Mouse (Mus musculus) lung, postnatal 4 days (tissue): Measurements from ENCODE around the gene Bclaf1.

Experiments used
- DNase-seq, 2 experiments: peaks; one replicate each; pipeline ENCODE4 v3.0.0; 2021

The Bclaf1 gene

GRCm38 (mm10) chr10:20311918-20312735 lies at the start of gene Bclaf1:
Bclaf1 (plus strand) TSS chr10:20312469.
- DNase-seq, result peak; percentile 100

DNA sequence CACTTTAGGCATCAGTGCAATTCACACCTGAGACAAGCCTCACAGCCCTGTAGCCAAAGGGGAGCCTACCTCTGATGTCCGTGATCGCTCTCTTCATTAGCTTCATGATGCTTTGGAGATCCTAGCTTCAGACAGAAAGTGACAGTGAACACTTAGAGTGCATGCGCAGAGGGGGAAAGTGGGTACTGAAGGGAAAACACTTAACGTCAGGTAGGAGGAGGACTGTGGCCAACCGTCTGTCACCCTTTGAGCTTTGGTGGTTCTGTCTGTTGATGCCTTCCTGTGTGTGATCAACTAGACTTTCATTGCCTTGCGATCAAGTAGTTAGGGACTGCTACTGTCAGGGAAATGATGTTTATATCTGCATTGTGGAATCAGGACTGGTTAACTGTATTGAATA lies 49.4 kb upstream of the Bclaf1 start:
- peak in 1 of 2 experiments; percentile 8 for DNase-seq

- DNase-seq, result no peak
Measured at GRCm38 (mm10) chr10:20264479-20264878, 47.8 kb upstream of the Bclaf1 start.

- DNase-seq, result peak in 1 of 2 experiments; percentile 29
Measured at GRCm38 (mm10) chr10:20267032-20267431, 45.2 kb upstream of the Bclaf1 start.

DNA sequence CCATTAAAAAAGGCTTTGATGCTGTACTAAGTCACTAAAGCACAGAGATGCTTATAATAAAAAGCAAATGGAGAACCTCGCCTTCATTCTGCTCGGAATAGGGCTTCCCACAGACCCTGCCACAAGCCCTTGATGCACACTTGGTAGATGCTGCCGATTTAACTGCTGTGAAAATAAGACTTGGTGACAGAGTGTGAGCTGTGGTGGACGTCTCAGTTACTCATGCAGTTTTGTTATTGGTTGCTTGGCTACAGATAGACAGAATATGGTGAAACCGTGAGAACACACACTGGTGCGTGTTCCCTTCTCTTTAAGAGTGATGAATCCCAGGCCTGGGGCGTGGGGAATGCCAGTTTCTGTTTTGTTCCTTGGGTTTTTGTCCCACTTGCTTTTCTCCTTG lies 43.3 kb upstream of the Bclaf1 start:
- no peak for DNase-seq

GRCm38 (mm10) chr10:20272380-20272779 lies 39.9 kb upstream of the Bclaf1 start:
- peak in 1 of 2 experiments; percentile 3 for DNase-seq

- DNase-seq, result peak in 1 of 2 experiments; percentile 16
Measured at GRCm38 (mm10) chr10:20273278-20273677, 39.0 kb upstream of the Bclaf1 start.

GRCm38 (mm10) chr10:20274022-20274421 lies 38.2 kb upstream of the Bclaf1 start:
- no peak for DNase-seq

DNA sequence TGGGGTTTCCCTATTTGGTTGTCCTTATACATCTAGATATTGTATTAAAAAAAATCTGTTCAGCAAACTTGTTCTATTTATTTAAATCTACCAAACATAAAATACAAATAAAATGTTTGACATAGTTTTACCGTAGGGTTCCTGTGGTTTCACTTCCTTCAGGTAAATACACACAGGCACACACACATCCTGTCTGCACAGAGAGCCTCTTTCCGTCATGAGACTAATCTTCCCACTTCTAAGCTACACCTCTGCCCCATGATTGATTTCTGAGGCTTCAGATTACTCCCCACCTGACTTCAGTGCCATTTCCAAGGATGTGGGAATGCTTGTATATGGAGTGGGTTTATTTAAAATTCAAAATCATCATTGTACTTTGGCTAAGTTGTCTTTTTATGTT lies 30.8 kb upstream of the Bclaf1 start:
- DNase-seq, result no peak

GRCm38 (mm10) chr10:20285289-20285975 lies 26.8 kb upstream of the Bclaf1 start:
- DNase-seq, result peak; percentile 31 to 39

GRCm38 (mm10) chr10:20285994-20286836 lies 26.1 kb upstream of the Bclaf1 start:
- no peak for DNase-seq

DNA sequence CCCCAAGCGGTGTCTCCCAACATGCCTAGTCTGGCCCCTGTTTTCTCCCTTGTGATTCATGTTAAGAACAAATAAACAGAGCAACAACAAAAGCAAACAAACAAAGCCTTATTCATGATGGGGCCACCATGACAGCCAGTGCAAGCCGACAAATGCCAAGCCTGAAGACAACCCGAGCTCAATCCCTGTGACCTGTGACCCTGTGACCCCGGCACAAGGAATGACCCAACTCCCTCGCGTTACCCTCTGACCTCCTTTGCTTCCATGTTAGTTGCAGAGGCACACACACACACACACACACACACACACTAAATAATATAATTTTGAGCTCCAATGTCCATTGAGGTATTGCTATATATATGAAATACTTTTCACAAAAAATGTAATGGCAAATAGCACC lies 24.9 kb upstream of the Bclaf1 start:
- no peak for DNase-seq

- peak; percentile 68 to 83 for DNase-seq
Measured at GRCm38 (mm10) chr10:20290467-20290883, 21.8 kb upstream of the Bclaf1 start.

- DNase-seq, result no peak
Measured at GRCm38 (mm10) chr10:20295961-20296360, 16.3 kb upstream of the Bclaf1 start.

GRCm38 (mm10) chr10:20298152-20298920 lies 13.9 kb upstream of the Bclaf1 start:
- DNase-seq, result no peak

GRCm38 (mm10) chr10:20299114-20299513 lies 13.2 kb upstream of the Bclaf1 start:
- no peak for DNase-seq

GRCm38 (mm10) chr10:20310969-20311769 lies 1.1 kb upstream of the Bclaf1 start:
- no peak for DNase-seq

DNA sequence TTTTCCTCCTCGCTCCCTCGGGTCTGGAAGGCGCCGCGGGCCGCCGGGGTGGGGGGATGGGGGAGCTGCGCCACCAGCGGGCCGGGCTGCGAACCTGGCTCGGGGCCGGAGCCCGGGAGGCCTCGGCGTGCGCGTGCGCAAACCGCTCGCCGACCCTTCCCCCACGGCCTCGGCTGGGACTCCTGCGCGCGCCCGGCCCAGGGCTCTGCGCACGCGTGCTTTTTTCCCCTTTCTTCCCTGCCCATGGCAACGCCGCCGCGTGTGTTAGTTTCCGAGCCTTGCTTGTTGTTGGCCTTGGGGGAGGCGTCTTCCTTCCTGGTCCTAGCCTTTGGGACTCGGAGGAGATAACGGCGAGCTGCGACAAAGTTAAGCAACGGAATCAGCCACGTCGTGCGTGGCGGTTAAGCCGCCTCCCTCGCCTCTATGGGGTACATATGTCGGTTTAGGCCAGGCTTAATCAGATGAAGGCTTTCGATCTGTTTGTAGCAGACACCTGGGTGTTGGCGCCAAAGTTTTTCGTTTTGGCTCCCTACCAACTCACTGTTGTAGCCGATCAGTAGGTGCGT lies 550 bp downstream of the Bclaf1 start:
- DNase-seq, result peak; percentile 94

GRCm38 (mm10) chr10:20313447-20313846 lies 1.2 kb downstream of the Bclaf1 start:
- DNase-seq, result no peak

- DNase-seq, result no peak
Measured at GRCm38 (mm10) chr10:20313941-20314340, 1.7 kb downstream of the Bclaf1 start.

GRCm38 (mm10) chr10:20314797-20315196 lies 2.5 kb downstream of the Bclaf1 start:
- DNase-seq, result peak in 1 of 2 experiments; percentile 23
